Mouse (Mus musculus) leukemia stem cell, adult 10-12 weeks (primary cell): ENCODE results near the gene Kctd7. TPM values are rescaled to one million over a fixed set of nuclear protein-coding genes. Genes with fewer than 3 reads are reported as not detected.

Experiments
- polyA plus RNA-seq: library from polyadenylated mRNA; stranded (reverse); fragments of >175 nt; gene quantifications from 2 replicates; pipeline ENCODE4 v1.2.3, GENCODE M21; 2012; ENCODE audit warnings: low replicate concordance

Gene Kctd7
- polyA plus RNA-seq = 5.4 and 27.4 TPM in 2 replicates

GRCm38 (mm10) chr5:130144334-130145312 is at the start of gene Kctd7:
Gene Kctd7, plus strand, starts transcription at chr5:130144861.

DNA sequence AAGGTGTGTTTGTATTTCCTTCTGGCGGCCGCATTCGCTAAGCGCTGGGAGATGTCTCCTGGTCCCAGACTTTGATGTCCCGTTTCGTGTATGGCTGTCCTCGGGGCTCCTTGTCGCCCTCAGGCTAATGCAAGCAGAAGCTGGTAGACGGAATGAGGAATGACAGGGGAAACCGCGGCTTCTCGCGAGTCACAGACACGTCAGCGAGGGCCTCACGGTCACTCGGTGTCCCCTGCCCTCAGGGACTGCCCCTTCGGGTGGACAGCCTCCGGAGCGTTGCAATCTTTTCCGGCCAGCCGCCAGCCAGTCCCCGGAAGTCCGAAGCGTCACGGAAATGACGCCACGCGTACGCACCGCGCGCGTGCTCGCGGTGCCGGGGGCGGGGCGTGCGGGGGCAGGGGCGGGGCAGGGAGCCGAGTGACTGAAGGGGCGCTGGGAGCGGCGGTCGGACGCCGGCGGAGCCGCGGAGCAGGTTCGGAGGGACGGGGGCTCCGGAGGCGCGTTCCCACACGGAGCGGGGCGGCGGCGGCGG is 26.8 kb downstream of the Kctd7 start, which contains the start of gene Rabgef1:
Gene Rabgef1, plus strand, starts transcription at position 376 of the 532 bp plus-strand sequence.

Other genes starting within 250 kb of the Kctd7 start
- gene Zbed5, start 249.1 kb upstream of the Kctd7 start, polyA plus RNA-seq = 3.4 and 48.5 TPM in 2 replicates
- 0.10 TPM in 1 of 2 replicates, not detected in the other for gene Phkg1, start 246.3 kb upstream of the Kctd7 start, polyA plus RNA-seq
- 1.7 TPM in 2 replicates for gene Nupr1l, start 236.3 kb upstream of the Kctd7 start, polyA plus RNA-seq
- gene Vkorc1l1, start 202.9 kb upstream of the Kctd7 start, polyA plus RNA-seq = 19.6 and 19.7 TPM in 2 replicates
- 18.1 and 22.7 TPM in 2 replicates for gene Gusb, start 141.8 kb upstream of the Kctd7 start, polyA plus RNA-seq
- gene Asl, start 115.6 kb upstream of the Kctd7 start, polyA plus RNA-seq = 7.4 and 8.3 TPM in 2 replicates
- 5.0 and 7.4 TPM in 2 replicates for gene Crcp, start 115.6 kb upstream of the Kctd7 start, polyA plus RNA-seq
- gene Tpst1, start 71.5 kb upstream of the Kctd7 start, polyA plus RNA-seq = 19.2 and 44.7 TPM in 2 replicates
- gene Rabgef1, start 26.9 kb downstream of the Kctd7 start, polyA plus RNA-seq = 14.6 and 18.2 TPM in 2 replicates
- 26.9 and 71.2 TPM in 2 replicates for gene Tmem248, start 72.2 kb downstream of the Kctd7 start, polyA plus RNA-seq
- 3.8 and 30.2 TPM in 2 replicates for gene Sbds, start 110.7 kb downstream of the Kctd7 start, polyA plus RNA-seq
- 6.1 and 10.4 TPM in 2 replicates for gene Tyw1, start 110.8 kb downstream of the Kctd7 start, polyA plus RNA-seq
- gene Caln1, start 224.6 kb downstream of the Kctd7 start, polyA plus RNA-seq = 0.02 TPM in 1 of 2 replicates, not detected in the other
- not detected in 2 replicates for gene A330070K13Rik, start 239.8 kb downstream of the Kctd7 start, polyA plus RNA-seq